Mouse (Mus musculus): ENCODE measurements around the gene Kif2c.

DNA sequence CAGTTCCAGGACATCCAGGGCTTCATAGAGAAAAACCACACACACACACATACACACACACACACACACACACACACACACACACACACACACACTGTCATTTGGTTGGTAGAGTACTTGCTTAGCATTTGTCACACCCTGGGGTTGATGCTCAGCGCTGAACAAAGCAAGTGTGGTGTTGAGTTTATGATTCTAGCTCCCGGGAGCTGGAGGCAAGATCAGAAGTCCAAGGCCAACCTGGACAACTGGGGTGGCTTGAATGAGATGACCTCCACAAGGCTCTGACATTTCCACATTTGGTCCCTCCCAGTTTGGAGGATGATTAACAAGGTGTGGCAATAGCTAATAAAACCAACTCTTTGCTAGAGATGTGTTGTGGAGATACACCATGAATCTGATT lies 48.8 kb upstream of the Kif2c start:
- no peak for TF ChIP-seq POLR2A (IDR thresholded peaks at IDR 0.05; ENCODE audit: extremely low read depth, insufficient read depth, low read length)
- no peak for TF ChIP-seq CTCF (IDR thresholded peaks at IDR 0.05; ENCODE audit: low read depth, low read length)
